Mouse (Mus musculus) lung, adult 18-20 months (tissue): ENCODE measurements at regions not wholly inside any gene's neighbourhood (a gene's known extent, or its start where the extent isn't known, plus 50 kb on each side); places are given as distances from the start of the nearest gene placed in this dataset.

Experiments
- DNase-seq, 2 experiments: peaks; one replicate each; pipeline ENCODE4 v3.0.0; 2022; ENCODE audit warnings: mixed read lengths in 2 of 2

DNA sequence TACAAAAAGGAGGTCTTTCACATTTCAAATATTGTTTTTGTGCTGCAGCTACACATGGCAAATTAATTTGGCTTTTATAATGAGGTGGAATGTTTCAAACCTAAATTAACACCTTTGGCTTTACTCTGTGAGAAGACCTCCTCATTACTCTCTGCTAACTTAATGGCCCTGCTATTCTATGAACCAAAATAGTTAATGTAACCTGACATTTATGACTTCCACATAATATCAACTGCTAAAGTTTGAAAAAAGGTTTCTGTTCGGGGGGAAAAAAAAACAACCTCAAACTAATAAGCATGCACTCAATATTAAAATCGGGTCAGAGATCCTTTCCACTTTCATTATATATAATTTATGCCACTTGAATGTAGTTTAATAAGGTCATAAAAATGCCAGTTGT, 197.2 kb upstream of the Cep162 start:
- DNase-seq = no peak

DNA sequence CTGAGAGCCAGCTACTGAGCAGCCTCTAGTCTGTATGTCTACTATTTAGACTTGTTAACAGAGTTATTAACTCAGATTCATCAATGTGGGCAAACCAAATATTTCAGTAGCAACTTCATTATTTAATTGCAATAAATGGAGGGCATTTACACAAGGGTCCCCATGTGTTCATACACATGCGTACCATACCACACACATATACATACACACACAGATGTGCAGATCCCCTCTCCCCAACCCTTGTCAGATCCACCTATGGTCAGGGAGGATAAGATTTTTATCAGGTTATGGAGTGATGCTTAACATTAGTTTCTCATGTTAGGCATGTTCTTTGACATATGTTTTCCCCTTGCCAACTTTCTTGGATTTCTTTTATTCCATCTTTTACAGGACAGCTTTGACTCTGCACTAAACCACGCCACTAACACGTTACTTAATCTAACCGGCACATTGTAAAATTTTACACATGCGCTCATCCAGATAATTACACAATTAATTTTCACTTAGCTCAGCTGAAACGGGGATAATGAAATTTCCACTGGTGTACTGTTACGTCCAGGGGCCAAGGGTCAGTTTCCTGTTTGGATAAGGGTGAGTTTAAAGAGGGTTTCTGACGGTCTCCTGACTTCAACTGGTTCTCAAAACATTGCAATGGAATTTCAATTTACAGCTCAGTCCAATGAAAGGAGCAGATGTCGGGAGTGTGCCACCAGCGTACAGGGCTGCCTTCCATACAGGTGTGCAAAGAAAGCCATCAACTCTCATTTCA, 188.3 kb upstream of the Cep162 start:
- DNase-seq = no peak

DNA sequence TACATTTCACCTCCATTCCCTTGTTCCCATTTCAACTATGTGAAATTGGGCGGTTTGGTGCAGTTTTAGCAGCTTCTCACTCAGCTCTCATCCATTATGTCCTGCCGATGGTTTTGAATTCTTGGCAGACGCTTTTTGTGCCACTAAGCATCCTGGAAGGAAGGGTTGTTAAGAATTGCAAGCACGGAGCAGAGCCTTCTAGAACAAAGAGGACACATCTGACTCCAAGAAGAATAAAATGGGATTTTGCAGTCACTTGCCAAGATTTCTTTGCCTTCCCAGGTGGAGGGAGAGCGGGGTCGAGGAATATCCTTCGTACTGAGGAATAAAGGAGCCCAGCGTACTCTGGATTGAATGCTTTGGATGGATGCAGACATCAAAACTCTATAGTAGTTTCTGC, 176.7 kb upstream of the Cep162 start:
- no peak for DNase-seq

DNA sequence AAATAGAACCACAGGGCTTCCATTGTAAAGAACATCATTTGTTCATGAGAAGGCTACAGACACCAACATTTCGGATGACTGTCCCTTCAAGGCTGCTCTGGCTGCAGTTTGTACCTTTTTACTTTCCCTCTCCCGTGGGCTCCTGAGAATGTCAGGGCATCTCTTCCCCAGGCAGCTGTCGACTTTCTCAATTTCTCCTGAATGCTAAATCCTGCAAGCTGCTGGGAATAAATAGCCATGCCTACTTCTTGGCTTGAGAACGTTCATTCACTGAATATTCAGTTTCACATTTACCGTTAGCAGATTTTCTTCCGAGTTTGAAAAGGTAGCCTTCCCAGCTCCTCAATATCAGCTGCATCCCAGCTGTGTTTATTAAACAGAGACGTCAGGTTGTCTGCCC, 176.2 kb upstream of the Cep162 start:
- no peak for DNase-seq

DNA sequence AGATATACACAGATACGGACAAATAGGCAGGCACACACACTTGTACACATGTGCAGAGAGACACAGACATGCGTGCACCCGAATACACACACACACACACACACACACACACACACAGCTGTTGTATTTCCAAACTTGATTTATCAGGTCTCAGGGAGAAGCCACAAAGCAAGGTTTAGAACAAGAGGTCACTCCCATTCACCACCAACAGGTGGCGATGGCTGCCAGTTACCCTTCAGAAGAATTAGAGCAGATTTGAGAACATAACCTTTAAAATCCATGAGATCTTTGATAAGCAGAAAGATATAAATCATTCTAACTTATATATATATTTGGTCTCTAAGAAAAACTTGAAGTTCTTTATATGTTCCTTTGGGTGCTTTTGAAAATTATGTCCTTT, 169.9 kb upstream of the Cep162 start:
- DNase-seq = no peak

DNA sequence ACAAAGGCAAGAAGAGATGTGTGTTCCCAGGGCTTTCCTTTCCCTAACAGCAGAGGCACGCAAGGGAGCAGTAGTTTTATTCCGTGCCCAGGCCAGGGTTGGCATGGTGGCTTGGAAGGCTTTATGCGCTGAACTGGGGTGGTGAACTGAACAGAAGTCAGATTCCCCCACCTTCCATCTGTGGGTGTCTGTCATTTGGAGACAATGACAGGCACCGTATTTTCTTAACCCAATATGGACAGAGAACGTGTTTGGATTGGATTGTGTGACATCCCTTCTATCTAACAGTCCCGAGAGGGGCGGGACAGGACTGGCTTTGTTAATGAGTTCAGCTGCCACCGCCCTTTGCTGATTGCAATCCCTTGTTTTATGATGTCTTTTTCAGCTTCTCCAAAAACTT, 165.8 kb upstream of the Cep162 start:
- DNase-seq = no peak

DNA sequence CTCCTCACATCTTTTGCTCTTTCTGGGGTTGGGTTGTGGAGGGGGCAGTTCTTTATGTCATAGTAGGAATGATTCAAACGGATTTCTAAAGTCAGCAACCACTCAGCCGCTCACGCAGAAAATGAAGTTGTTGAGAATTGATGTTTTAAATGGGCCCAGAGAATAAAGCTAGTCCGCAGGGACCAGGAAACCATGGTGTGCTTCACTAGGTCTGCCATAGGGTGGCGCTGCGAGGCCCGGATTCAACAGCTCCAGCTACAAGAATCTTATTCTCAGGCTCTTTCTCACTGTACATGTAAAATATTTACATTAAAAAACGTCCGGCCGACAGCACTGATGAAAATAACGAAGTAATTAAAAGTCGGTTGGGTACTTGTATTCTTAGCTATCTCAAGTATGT, 164.0 kb upstream of the Cep162 start:
- peak in 1 of 2 experiments; percentile 2 for DNase-seq

DNA sequence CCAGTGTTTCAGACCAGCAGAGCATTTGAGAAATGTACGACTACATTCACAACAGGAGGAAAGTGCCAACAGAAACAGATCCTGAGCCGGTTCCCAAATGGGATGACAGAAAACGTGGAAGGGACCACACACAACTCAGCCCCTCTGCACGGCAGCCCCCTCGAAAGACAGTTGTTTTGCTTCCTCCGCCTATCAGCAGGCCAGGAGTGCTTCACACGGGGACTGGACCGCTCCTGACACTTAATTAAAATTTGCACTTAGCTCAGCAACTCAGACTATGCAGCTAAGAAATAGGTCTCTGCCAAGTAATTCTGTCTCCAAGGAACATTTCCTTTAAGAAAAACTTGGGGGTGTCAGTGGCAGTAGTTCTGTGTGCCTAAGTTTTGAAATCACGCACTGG, 157.6 kb upstream of the Cep162 start:
- no peak for DNase-seq

DNA sequence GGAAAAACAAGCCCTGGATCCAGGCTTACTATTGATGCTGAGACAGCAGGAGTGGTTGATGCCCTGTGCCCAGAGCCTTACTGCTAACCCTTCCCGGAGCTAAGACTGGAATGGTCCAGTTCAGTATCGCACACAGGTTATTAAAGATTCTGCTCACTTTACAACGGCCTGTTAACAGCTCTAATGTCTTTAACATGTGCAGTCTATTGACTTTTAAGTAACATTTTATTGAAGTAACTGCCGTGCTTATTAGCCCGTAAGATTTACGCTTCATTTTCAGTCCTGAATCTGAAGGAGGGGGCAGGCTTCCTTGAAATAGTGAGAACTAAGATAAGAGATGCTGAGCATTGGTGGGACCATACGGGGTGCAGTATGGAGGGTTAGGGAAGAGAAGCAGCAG, 155.7 kb upstream of the Cep162 start:
- DNase-seq = no peak

DNA sequence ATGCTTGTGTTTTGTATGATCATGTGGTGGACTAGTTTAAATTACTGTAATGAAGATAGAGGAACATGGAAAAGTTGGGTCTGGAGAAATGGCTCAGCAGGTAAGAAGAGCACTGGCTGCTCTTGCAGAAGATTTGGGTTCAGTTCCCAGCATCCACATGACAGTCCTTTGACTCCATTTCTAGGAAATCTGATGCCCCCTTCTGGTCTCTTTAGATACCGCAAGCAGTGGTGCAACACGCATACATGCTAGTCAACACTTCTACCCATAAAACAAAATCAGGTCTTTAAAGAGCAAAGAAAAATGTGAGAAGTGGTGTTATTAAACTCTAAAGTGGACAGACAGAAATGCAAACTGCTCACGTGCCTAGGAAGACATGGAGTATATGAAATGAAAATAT, 154.4 kb upstream of the Cep162 start:
- no peak for DNase-seq

DNA sequence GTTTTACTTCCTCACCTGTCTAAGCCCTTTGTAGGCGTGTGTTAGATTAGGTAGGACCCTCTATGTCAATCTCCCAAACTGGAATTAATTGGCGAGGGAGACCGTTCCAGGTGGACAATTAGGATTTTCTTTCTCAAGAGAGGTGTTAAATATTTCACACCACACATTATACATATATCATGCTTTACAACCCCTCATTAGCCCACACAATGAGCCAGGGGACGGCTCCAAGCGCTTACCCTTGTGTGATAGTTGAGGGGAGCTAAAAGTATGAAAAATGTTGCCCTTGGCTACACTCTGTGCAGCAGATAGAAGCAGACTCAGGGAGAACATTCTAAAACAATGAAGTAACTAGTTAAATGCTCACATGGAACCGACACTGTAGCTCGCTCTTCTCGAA, 153.5 kb upstream of the Cep162 start:
- DNase-seq = no peak

DNA sequence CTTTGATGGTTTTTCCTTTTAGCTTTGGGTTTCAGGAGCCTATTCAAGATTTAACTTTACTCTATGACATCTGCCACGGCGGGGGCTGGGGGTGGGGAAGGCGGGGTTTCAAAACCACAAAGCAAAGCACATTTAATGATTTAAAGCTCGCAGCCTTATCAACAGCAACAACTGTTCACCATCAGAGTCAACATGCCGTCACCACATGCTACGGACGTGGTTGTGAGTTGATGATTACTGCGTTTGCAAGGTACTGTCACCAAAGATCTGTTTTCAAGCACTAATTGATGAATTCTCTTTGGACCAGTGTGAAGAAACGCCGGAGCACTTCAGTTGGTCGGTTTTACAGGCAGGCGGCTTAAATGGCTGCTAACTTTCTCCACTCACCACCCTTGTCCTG, 151.1 kb upstream of the Cep162 start:
- no peak for DNase-seq

DNA sequence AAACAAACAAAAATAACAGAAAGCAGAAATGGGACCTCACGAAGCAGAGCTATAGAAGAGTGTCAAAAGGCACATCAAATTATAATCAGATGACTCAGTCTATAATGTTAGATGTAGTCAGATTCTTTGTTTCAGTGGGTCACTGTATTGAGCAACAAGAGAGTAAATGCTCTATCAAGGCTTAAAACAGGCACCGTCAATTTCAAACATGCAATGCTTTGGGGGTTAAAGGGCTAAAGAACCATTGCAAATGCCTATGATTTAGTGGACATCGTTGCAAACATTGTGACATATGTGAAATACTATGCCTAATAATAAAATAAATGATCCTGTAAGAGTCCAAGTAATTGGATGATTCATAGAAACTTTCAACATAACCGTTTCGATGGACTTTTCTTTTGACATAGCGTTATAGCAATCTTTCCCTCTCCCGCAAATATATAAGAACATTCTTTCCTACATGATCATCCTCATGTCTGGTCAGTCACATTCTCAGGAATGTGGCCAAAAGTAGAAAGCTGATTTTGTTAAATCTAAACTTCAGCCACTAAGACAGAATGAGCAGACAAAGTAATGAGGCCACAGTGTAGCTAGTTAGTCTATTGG, 149.9 kb upstream of the Cep162 start:
- no peak for DNase-seq

DNA sequence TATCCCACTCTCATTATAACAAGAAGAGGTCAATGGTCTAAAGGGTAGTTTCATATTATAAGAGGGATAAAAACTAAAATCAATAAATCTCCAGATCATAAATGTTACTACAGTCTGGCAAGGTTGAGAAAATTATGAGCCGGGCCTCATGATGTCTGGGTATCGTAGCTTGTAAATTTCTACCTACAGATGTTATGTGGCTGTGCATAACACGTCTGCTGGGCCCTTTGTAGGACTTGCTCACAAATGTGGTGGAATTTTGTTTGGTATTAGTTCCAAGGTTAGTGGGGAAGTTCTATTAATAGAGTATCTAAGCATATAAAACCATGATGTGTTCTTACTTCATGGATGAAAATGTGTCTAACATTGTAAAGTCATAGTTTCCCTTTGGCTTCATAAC, 146.7 kb upstream of the Cep162 start:
- DNase-seq = no peak

DNA sequence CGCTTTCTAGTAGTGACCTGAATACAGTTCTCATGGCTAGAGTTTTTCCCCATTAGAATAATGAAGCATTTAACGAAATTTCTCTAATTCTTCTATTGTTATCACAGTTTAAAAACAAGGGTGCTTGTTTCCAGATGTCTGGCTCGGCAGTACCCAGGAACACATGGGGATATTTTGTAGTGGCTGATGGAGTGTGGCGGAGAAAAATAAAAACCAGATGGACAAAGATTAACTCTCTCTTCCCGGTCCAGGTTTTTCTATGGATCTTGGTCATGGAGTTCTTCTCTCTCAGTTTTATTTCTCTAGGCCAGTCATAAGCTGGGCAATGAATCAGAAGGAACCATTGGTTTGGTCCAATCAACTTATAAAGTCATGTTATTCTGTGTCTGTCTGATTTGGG, 132.2 kb upstream of the Cep162 start:
- no peak for DNase-seq

DNA sequence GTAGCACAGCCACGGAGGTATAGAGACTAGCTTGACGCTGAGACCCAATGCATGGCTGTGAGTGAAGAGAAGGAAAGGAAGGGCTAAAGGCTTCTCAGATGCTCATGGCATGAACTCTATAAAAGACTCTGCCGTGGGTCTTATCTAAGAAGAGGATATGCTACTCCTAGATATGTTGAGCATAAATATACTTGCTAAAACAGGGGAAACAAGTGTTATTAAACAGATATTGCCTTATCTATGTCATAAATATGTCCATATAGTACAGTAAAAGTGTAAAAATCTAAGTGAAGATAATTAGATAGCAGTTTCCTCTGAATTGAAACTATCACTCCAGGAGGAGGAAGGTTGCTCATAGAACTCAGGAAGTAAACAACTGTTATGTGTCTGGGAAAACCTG, 128.2 kb upstream of the Cep162 start:
- DNase-seq = no peak

DNA sequence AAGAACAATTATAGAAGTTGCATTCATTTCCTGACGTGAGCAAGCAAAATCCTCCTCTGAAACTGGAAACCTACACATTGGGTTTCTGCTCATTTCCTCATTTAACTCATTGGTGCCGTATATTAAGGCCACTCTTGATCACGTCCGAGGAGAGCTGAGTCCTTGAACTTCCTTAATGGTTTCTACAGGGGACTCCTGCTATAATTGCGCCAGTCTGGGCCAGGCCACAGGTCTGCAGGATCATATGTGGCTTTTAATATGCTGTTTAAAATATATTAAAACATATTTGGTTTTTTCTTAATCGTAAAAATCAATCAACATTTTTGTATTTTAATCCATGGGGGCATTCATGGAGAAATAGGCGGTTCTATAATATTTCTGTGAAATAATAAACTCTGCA, 122.6 kb upstream of the Cep162 start:
- DNase-seq = no peak

DNA sequence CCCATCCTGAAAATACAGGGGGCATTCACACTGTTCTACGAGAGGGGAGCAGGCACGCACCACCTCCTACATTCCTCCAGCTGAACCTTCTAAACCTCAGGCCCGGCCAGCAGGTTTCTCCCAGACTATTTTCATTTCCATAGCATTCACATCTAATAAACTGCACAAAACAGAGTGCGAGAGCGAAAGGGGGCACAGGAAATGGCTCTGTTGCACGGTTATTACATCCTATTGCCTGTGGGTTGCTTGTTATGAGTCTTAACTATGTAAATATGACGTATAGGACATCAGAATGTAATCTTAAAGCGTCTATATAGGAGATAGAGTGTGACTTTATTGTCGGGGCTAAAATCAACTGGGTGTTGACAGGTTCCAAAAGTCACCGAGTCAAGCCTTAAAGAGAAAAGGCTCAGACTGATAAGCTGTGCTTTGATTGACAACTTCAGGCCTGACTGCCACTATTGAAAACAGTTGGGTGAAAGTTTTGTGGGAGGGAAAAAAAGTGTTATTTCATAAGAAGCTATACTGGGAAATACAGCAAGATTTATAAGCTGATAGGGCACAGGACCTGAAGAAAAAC, 121.5 kb upstream of the Cep162 start:
- DNase-seq = no peak

DNA sequence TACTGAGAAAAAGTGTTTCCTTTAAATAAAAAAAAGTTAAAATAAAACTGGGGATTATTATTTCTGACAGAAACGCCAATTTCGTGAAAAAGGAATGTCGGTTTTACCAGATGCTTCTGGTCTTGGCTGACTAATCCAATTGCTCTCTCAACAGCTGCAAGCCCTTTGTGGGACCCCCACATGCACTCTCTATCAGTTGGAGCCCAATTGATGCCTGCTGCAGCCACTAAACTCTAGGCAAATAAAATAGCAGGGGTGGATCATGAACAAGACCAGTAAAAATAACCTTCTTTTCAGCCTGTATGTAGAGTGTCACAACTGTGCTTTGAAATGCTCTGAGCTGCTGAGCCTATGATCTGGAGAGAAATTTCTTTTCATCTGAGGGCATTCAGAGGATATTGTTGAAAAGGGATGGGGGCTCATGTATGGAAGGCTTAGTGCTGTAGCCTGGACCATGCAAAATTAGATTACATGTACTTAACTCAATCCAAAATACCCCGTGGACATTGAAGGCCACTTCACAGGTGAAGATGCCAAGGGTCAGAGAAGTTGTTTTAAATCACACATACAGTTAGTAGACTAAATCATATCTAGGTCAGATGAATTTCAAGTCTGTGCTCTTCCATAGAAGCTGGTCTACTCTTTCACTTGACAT, 117.0 kb upstream of the Cep162 start:
- DNase-seq = no peak

DNA sequence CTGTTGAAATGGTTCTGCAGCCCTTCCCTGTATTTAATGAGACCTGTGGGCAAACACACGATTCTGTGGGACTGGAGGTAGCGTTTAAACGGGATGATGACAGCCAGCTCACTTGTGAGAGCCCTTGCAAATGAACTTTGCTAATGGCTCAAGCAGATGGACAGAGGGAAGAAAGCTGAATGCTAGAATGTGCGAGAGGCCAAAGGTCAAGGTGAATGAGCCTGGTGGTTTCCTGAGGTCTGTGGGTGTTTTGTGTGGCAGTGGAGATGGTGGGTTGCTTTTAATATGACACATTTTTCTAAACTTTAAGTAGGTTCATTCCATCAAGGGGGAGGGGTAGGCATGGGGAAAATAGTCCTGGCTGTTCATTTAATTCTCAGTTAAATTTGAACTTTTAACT, 113.7 kb upstream of the Cep162 start:
- DNase-seq = no peak

DNA sequence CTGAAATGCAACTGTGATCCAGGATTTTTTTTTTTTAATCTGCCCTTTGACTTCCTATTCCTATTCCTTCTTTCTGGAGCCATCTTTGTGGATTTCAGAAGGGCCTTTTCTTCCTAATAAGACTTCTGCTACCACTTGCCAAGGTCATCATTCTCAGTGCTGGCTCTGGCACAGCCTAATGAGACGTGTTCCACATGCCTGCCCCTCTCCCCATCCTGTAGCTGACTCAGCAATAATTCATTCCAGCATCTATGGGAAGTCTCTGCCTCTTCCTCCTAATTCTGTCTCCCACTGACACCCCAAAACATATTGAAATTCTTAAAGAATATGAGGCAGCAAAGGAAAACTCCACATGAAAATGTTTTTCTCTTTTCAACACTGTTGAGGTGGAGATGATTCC, 91.7 kb upstream of the Cep162 start:
- no peak for DNase-seq

DNA sequence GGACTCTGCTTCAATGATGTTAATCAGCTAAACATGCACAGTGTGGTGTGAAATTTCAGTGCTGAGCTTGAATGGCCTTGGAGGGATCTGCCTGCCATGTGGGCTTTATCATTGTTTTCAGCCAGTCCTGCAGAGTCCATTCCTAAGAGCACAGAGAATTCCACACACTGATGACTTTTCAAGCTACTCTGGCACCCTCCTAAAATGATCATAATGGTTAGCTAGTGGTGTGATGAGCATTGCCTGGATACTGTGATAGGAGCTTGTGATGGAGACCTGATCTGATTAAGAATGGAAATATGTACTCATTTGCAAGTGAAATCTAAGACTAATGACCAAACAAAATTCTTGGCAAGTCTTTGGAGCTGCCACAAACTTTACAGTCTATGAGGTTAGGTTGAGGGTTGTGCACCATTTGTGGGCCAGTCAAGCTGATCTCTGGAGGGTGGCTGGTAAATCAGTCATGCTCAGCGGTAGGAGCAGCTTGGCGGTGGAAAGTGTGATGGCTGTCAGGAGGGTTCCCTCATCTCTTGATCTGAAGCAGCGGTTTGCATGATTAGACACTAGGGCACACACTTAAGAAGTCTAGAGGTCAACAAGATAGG, 91.0 kb upstream of the Cep162 start:
- no peak for DNase-seq

DNA sequence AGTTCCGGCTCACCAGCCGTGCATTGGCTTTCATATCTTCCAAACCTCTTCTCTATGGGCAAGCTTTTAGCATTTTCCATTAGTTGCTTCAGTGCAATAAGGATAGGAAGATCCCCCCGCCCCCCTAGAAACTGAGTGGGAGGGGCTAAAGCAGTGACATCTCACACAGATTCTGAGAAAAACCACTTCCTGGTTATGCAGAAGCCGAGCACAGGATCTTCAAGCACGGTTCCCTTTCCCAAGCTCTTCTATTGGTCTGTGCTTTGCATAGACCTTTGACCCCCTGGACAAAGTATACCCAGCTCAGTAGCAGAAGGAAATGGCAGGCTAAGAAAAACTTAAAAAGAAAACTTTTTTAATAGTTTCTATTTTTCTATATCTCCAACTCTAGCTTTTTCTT, 86.1 kb upstream of the Cep162 start:
- DNase-seq = no peak
